Mouse (Mus musculus): ENCODE data around the gene Krtcap2. TPM values are rescaled to one million over a fixed set of nuclear protein-coding genes. Genes with fewer than 3 reads are reported as not detected.

The Krtcap2 gene
- total and polyA plus RNA-seq, 2 experiments from 2014 or later = 41.8 to 192 TPM

- ATAC-seq (ENCODE audit: insufficient read depth, low read depth) (no peak), DNase-seq (ENCODE audit: low spot score) (no peak)
- H3K36me3 ChIP-seq (replicated peaks; ENCODE audit: control insufficient read depth, insufficient read depth, low read length) = no peaks in the 10 kb centered on the region
- no peak overlapping the region for H3K9ac ChIP-seq (replicated peaks; ENCODE audit: low read depth, low read length)
- no peaks in the 10 kb centered on the region for H3K27me3 ChIP-seq (ENCODE audit: control insufficient read depth, insufficient read depth, low read length)
- no peak for TF ChIP-seq CTCF (IDR thresholded peaks at IDR 0.05; ENCODE audit: low read depth)
- no peak for TF ChIP-seq EP300 (IDR thresholded peaks at IDR 0.05; ENCODE audit: low read depth)
- H3K27ac ChIP-seq (ENCODE audit: low read depth) = no peak overlapping the region
- H3K4me1 ChIP-seq (ENCODE audit: control insufficient read depth, insufficient read depth) = 0 out of 2 replicates have a peak, but pooled peaks cover 4% of the 10 kb centered on the region
- WGBS = 74% methylated on average over 3 of the region's 3 CpGs
- H3K4me3 ChIP-seq (ENCODE audit: low read depth, low read length) = no peak overlapping the region
- H3K4me2 ChIP-seq (ENCODE audit: low read depth, low read length) = no peak overlapping the region
- H3K9me3 ChIP-seq (replicated peaks; ENCODE audit: control insufficient read depth, low read length) = no peaks in the 10 kb centered on the region
Measured at GRCm38 (mm10) chr3:89260211-89260610, 14.4 kb downstream of the Krtcap2 start.

DNA sequence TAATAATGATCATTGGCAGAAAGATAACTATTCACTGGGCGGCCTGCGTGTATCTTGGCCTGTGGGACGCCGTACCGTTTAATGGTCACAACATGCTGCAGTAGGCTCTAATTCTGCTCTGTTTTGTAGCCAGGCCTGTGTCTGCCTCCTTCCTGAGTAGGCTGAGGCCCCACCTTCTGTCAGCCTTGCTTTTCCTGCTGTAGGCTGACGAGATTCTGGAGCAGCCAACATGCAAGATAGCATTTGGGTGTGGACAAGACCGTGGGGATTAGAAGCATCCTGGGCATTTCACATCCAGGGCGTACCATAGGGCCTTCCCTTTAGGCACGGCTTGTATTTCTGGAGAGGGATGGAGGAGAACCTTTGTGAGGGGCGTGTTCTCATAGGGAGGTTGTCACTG lies 16.7 kb downstream of the Krtcap2 start:
- no peak overlapping the region for H3K4me2 ChIP-seq (ENCODE audit: low read depth, low read length)
- no peak overlapping the region for H3K4me3 ChIP-seq (ENCODE audit: low read depth, low read length)
- 47% methylated on average over 10 of the region's 10 CpGs for WGBS

GRCm38 (mm10) chr3:89266439-89266893 lies 20.7 kb downstream of the Krtcap2 start:
- whole genome bisulfite sequencing = 1% methylated on average over 20 of the region's 20 CpGs

More for the DNA sequence above, 16.7 kb downstream of the Krtcap2 start:
- H3K27me3 ChIP-seq (ENCODE audit: control insufficient read depth, insufficient read depth, low read length) = no peaks in the 10 kb centered on the region
- peak overlapping the region; percentile 50 for H3K27ac ChIP-seq (ENCODE audit: low read depth)
- ATAC-seq (ENCODE audit: insufficient read depth, low read depth) = peak; percentile 49
- TF ChIP-seq CTCF (IDR thresholded peaks at IDR 0.05; ENCODE audit: low read depth) (no peak), EP300 (IDR thresholded peaks at IDR 0.05; ENCODE audit: low read depth) (no peak)
- H3K9me3 ChIP-seq (replicated peaks; ENCODE audit: control insufficient read depth, low read length) = no peaks in the 10 kb centered on the region
- H3K4me1 ChIP-seq (ENCODE audit: control insufficient read depth, insufficient read depth) = peaks cover 11% of the 10 kb centered on the region; the same call in 1 of the 2 replicates
- DNase-seq (ENCODE audit: low spot score) = peak; percentile 44
- H3K9ac ChIP-seq (replicated peaks; ENCODE audit: low read depth, low read length) = no peak overlapping the region
- H3K36me3 ChIP-seq (replicated peaks; ENCODE audit: control insufficient read depth, insufficient read depth, low read length) = no peaks in the 10 kb centered on the region

GRCm38 (mm10) chr3:89268916-89269315 lies 23.1 kb downstream of the Krtcap2 start:
- Histone ChIP-seq H3K4me1 (ENCODE audit: control insufficient read depth, insufficient read depth) (peaks cover 20% of the 10 kb centered on the region), H3K36me3 (replicated peaks; ENCODE audit: control insufficient read depth, insufficient read depth, low read length) (peaks cover 23% of the 10 kb centered on the region), H3K4me3 (ENCODE audit: low read depth, low read length) (no peak overlapping the region), H3K27me3 (ENCODE audit: control insufficient read depth, insufficient read depth, low read length) (no peaks in the 10 kb centered on the region), H3K27ac (ENCODE audit: low read depth) (no peak overlapping the region), H3K4me2 (ENCODE audit: low read depth, low read length) (no peak overlapping the region), H3K9me3 (replicated peaks; ENCODE audit: control insufficient read depth, low read length) (no peaks in the 10 kb centered on the region), H3K9ac (replicated peaks; ENCODE audit: low read depth, low read length) (no peak overlapping the region)
- WGBS = 72% methylated on average over 8 of the region's 8 CpGs
- TF ChIP-seq EP300 (IDR thresholded peaks at IDR 0.05; ENCODE audit: low read depth) (no peak), CTCF (IDR thresholded peaks at IDR 0.05; ENCODE audit: low read depth) (no peak)
- ATAC-seq (ENCODE audit: insufficient read depth, low read depth) (no peak), DNase-seq (ENCODE audit: low spot score) (no peak)

More at GRCm38 (mm10) chr3:89266439-89266893, 20.7 kb downstream of the Krtcap2 start:
- DNase-seq (ENCODE audit: low spot score) = peak; percentile 76
- H3K36me3 ChIP-seq (replicated peaks; ENCODE audit: control insufficient read depth, insufficient read depth, low read length) = peaks cover 3% of the 10 kb centered on the region; the same call in 1 of the 2 replicates
- TF ChIP-seq CTCF (IDR thresholded peaks at IDR 0.05; ENCODE audit: low read depth) (no peak), EP300 (IDR thresholded peaks at IDR 0.05; ENCODE audit: low read depth) (no peak)
- peaks cover 24% of the 10 kb centered on the region for H3K4me1 ChIP-seq (ENCODE audit: control insufficient read depth, insufficient read depth)
- H3K4me2 ChIP-seq (ENCODE audit: low read depth, low read length) = peak overlapping the region; percentile 83
- H3K4me3 ChIP-seq (ENCODE audit: low read depth, low read length) = peak overlapping the region; percentile 68
- ATAC-seq (ENCODE audit: insufficient read depth, low read depth) = peak; percentile 76
- H3K27ac ChIP-seq (ENCODE audit: low read depth) = peak overlapping the region; percentile 52; the same call in 1 of the 2 replicates
- H3K9me3 ChIP-seq (replicated peaks; ENCODE audit: control insufficient read depth, low read length) = no peaks in the 10 kb centered on the region
- no peaks in the 10 kb centered on the region for H3K27me3 ChIP-seq (ENCODE audit: control insufficient read depth, insufficient read depth, low read length)
- peak overlapping the region; percentile 71 for H3K9ac ChIP-seq (replicated peaks; ENCODE audit: low read depth, low read length)

- peak; percentile 67 for ATAC-seq (ENCODE audit: insufficient read depth, low read depth)
- Histone ChIP-seq H3K4me2 (ENCODE audit: low read depth, low read length) (peak within 1 kb of the TSS; percentile 77), H3K36me3 (replicated peaks; ENCODE audit: control insufficient read depth, insufficient read depth, low read length) (peaks cover 28% of the 10 kb centered on the region), H3K4me1 (ENCODE audit: control insufficient read depth, insufficient read depth) (peaks cover 20% of the 10 kb centered on the region), H3K27ac (ENCODE audit: low read depth) (peak within 1 kb of the TSS; percentile 85), H3K4me3 (ENCODE audit: low read depth, low read length) (peak within 1 kb of the TSS; percentile 65), H3K27me3 (ENCODE audit: control insufficient read depth, insufficient read depth, low read length) (no peaks in the 10 kb centered on the region), H3K9me3 (replicated peaks; ENCODE audit: control insufficient read depth, low read length) (no peaks in the 10 kb centered on the region), H3K9ac (replicated peaks; ENCODE audit: low read depth, low read length) (peak within 1 kb of the TSS; percentile 71)
- WGBS = 2% methylated on average over 39 of the region's 39 CpGs
- TF ChIP-seq CTCF (IDR thresholded peaks at IDR 0.05; ENCODE audit: low read depth) (peak; percentile 39), EP300 (IDR thresholded peaks at IDR 0.05; ENCODE audit: low read depth) (0 out of 2 replicates have a peak, but pooled peaks have one; percentile 18)
- DNase-seq (ENCODE audit: low spot score) = peak; percentile 60
Measured at GRCm38 (mm10) chr3:89270051-89270755, 24.4 kb downstream of the Krtcap2 start, which contains the start of gene Slc50a1. Gene Slc50a1 (minus strand): TSS chr3:89270570.
